Mouse (Mus musculus): ENCODE measurements around the gene Smarcc2. TPM values are rescaled to one million over a fixed set of nuclear protein-coding genes. Genes with fewer than 3 reads are reported as not detected.

Smarcc2 gene
- 59.0 and 59.7 TPM in 2 replicates for polyA plus RNA-seq (2014; fragmentation: Nextera tagmentation; extraction: Ambion mirVana)

GRCm38 (mm10) chr10:128458719-128459408 is at the start of gene Smarcc2:
Gene Smarcc2 (plus strand): TSS chr10:128459248.
- peak; percentile 81 for ATAC-seq (replicated peaks; ENCODE audit: low FRiP score)
- peak within 1 kb of the TSS; percentile 98 for H3K27ac ChIP-seq (ENCODE audit: low read depth, low read length)
- H3K9ac ChIP-seq (ENCODE audit: low read depth, low read length): peak within 1 kb of the TSS; percentile 88
- peak within 1 kb of the TSS; percentile 97 for H3K4me3 ChIP-seq (ENCODE audit: low read depth, low read length)
- peak within 1 kb of the TSS; percentile 76 for H3K4me2 ChIP-seq
- no peaks in the 10 kb centered on the region for H3K27me3 ChIP-seq (replicated peaks; ENCODE audit: control insufficient read depth, insufficient read depth, low read length)
- under 1% methylated on average over 79 of the region's 86 CpGs for WGBS
- no peaks in the 10 kb centered on the region for H3K9me3 ChIP-seq (ENCODE audit: control insufficient read depth, low read length)
- peaks cover 12% of the 10 kb centered on the region; the same call in 1 of the 2 replicates for H3K4me1 ChIP-seq (replicated peaks; ENCODE audit: control insufficient read depth, insufficient read depth, low read length)
- peak; percentile 83 for DNase-seq (ENCODE audit: low spot score)
- peaks cover 10% of the 10 kb centered on the region for H3K36me3 ChIP-seq (ENCODE audit: control insufficient read depth, insufficient read depth, low read length)

GRCm38 (mm10) chr10:128409692-128410559 is 49.1 kb upstream of the Smarcc2 start:
- peaks cover 34% of the 10 kb centered on the region for H3K4me1 ChIP-seq (replicated peaks; ENCODE audit: control insufficient read depth, insufficient read depth, low read length)
- peak; percentile 86 for ATAC-seq (replicated peaks; ENCODE audit: low FRiP score)

GRCm38 (mm10) chr10:128410560-128410845 is 48.5 kb upstream of the Smarcc2 start:
- Histone ChIP-seq H3K9ac (ENCODE audit: low read depth, low read length) (peak overlapping the region; percentile 90), H3K27me3 (replicated peaks; ENCODE audit: control insufficient read depth, insufficient read depth, low read length) (no peaks in the 10 kb centered on the region), H3K36me3 (ENCODE audit: control insufficient read depth, insufficient read depth, low read length) (peaks cover 14% of the 10 kb centered on the region; the same call in 1 of the 2 replicates), H3K4me3 (ENCODE audit: low read depth, low read length) (peak overlapping the region; percentile 79), H3K4me1 (replicated peaks; ENCODE audit: control insufficient read depth, insufficient read depth, low read length) (peaks cover 34% of the 10 kb centered on the region), H3K9me3 (ENCODE audit: control insufficient read depth, low read length) (no peaks in the 10 kb centered on the region), H3K4me2 (peak overlapping the region; percentile 100), H3K27ac (ENCODE audit: low read depth, low read length) (peak overlapping the region; percentile 91)
- no peak for DNase-seq (ENCODE audit: low spot score)
- ATAC-seq (replicated peaks; ENCODE audit: low FRiP score): no peak
- 23% methylated on average over 4 of the region's 4 CpGs for WGBS

More at GRCm38 (mm10) chr10:128409692-128410559, 49.1 kb upstream of the Smarcc2 start:
- no peaks in the 10 kb centered on the region for H3K9me3 ChIP-seq (ENCODE audit: control insufficient read depth, low read length)
- H3K9ac ChIP-seq (ENCODE audit: low read depth, low read length): peak overlapping the region; percentile 90
- 7% methylated on average over 36 of the region's 36 CpGs for WGBS
- peaks cover 11% of the 10 kb centered on the region; the same call in 1 of the 2 replicates for H3K36me3 ChIP-seq (ENCODE audit: control insufficient read depth, insufficient read depth, low read length)
- peak overlapping the region; percentile 79 for H3K4me3 ChIP-seq (ENCODE audit: low read depth, low read length)
- peak overlapping the region; percentile 91 for H3K27ac ChIP-seq (ENCODE audit: low read depth, low read length)
- H3K27me3 ChIP-seq (replicated peaks; ENCODE audit: control insufficient read depth, insufficient read depth, low read length): no peaks in the 10 kb centered on the region
- peak overlapping the region; percentile 100 for H3K4me2 ChIP-seq
- DNase-seq (ENCODE audit: low spot score): peak; percentile 91

GRCm38 (mm10) chr10:128411211-128412054 is 47.6 kb upstream of the Smarcc2 start, which contains the start of the genes Nabp2 and Rnf41:
Gene Nabp2 (minus strand): TSS chr10:128411492.
Gene Rnf41 (plus strand): TSS chr10:128411657.
- WGBS: under 1% methylated on average over 50 of the region's 50 CpGs
- H3K9ac ChIP-seq (ENCODE audit: low read depth, low read length): peak within 1 kb of the TSS; percentile 90
- peaks cover 9% of the 10 kb centered on the region; the same call in 1 of the 2 replicates for H3K36me3 ChIP-seq (ENCODE audit: control insufficient read depth, insufficient read depth, low read length)
- peak; percentile 87 for ATAC-seq (replicated peaks; ENCODE audit: low FRiP score)
- no peaks in the 10 kb centered on the region for H3K27me3 ChIP-seq (replicated peaks; ENCODE audit: control insufficient read depth, insufficient read depth, low read length)
- peaks cover 34% of the 10 kb centered on the region for H3K4me1 ChIP-seq (replicated peaks; ENCODE audit: control insufficient read depth, insufficient read depth, low read length)
- H3K4me3 ChIP-seq (ENCODE audit: low read depth, low read length): peak within 1 kb of the TSS; percentile 79
- no peaks in the 10 kb centered on the region for H3K9me3 ChIP-seq (ENCODE audit: control insufficient read depth, low read length)
- peak; percentile 98 for DNase-seq (ENCODE audit: low spot score)
- peak within 1 kb of the TSS; percentile 91 for H3K27ac ChIP-seq (ENCODE audit: low read depth, low read length)
- H3K4me2 ChIP-seq: peak within 1 kb of the TSS; percentile 100

GRCm38 (mm10) chr10:128412055-128412381 is 47.0 kb upstream of the Smarcc2 start:
- 1% methylated on average over 14 of the region's 14 CpGs for WGBS
- peaks cover 15% of the 10 kb centered on the region; the same call in 1 of the 2 replicates for H3K36me3 ChIP-seq (ENCODE audit: control insufficient read depth, insufficient read depth, low read length)
- ATAC-seq (replicated peaks; ENCODE audit: low FRiP score): no peak

GRCm38 (mm10) chr10:128412558-128412957 is 46.5 kb upstream of the Smarcc2 start:
- peaks cover 34% of the 10 kb centered on the region for H3K4me1 ChIP-seq (replicated peaks; ENCODE audit: control insufficient read depth, insufficient read depth, low read length)
- ATAC-seq (replicated peaks; ENCODE audit: low FRiP score) (no peak), DNase-seq (ENCODE audit: low spot score) (no peak)
- H3K27me3 ChIP-seq (replicated peaks; ENCODE audit: control insufficient read depth, insufficient read depth, low read length): no peaks in the 10 kb centered on the region
- H3K27ac ChIP-seq (ENCODE audit: low read depth, low read length): no peak overlapping the region
- WGBS: 26% methylated on average over 1 of the region's 1 CpGs
- peaks cover 18% of the 10 kb centered on the region; the same call in 1 of the 2 replicates for H3K36me3 ChIP-seq (ENCODE audit: control insufficient read depth, insufficient read depth, low read length)
- H3K4me2 ChIP-seq: peak overlapping the region; percentile 100
- H3K9ac ChIP-seq (ENCODE audit: low read depth, low read length): peak overlapping the region; percentile 90
- no peaks in the 10 kb centered on the region for H3K9me3 ChIP-seq (ENCODE audit: control insufficient read depth, low read length)
- peak overlapping the region; percentile 79 for H3K4me3 ChIP-seq (ENCODE audit: low read depth, low read length)

More at GRCm38 (mm10) chr10:128412055-128412381, 47.0 kb upstream of the Smarcc2 start:
- Histone ChIP-seq H3K4me3 (ENCODE audit: low read depth, low read length) (peak overlapping the region; percentile 79), H3K9ac (ENCODE audit: low read depth, low read length) (peak overlapping the region; percentile 90), H3K4me2 (peak overlapping the region; percentile 100), H3K4me1 (replicated peaks; ENCODE audit: control insufficient read depth, insufficient read depth, low read length) (peaks cover 34% of the 10 kb centered on the region), H3K27ac (ENCODE audit: low read depth, low read length) (peak overlapping the region; percentile 91), H3K9me3 (ENCODE audit: control insufficient read depth, low read length) (no peaks in the 10 kb centered on the region), H3K27me3 (replicated peaks; ENCODE audit: control insufficient read depth, insufficient read depth, low read length) (no peaks in the 10 kb centered on the region)
- no peak for DNase-seq (ENCODE audit: low spot score)

- DNase-seq (ENCODE audit: low spot score) (no peak), ATAC-seq (replicated peaks; ENCODE audit: low FRiP score) (no peak)
- H3K9me3 ChIP-seq (ENCODE audit: control insufficient read depth, low read length): no peaks in the 10 kb centered on the region
- H3K27me3 ChIP-seq (replicated peaks; ENCODE audit: control insufficient read depth, insufficient read depth, low read length): no peaks in the 10 kb centered on the region
- peaks cover 34% of the 10 kb centered on the region for H3K4me1 ChIP-seq (replicated peaks; ENCODE audit: control insufficient read depth, insufficient read depth, low read length)
- whole genome bisulfite sequencing: 71% methylated on average over 1 of the region's 1 CpGs
- H3K27ac ChIP-seq (ENCODE audit: low read depth, low read length): no peak overlapping the region
- peak overlapping the region; percentile 79 for H3K4me3 ChIP-seq (ENCODE audit: low read depth, low read length)
- H3K9ac ChIP-seq (ENCODE audit: low read depth, low read length): no peak overlapping the region
- peaks cover 15% of the 10 kb centered on the region; the same call in 1 of the 2 replicates for H3K36me3 ChIP-seq (ENCODE audit: control insufficient read depth, insufficient read depth, low read length)
- peak overlapping the region; percentile 100 for H3K4me2 ChIP-seq
Measured at GRCm38 (mm10) chr10:128413076-128413475, 46.0 kb upstream of the Smarcc2 start.

- Histone ChIP-seq H3K9ac (ENCODE audit: low read depth, low read length) (no peak overlapping the region), H3K27ac (ENCODE audit: low read depth, low read length) (no peak overlapping the region), H3K27me3 (replicated peaks; ENCODE audit: control insufficient read depth, insufficient read depth, low read length) (no peaks in the 10 kb centered on the region), H3K4me2 (no peak overlapping the region), H3K9me3 (ENCODE audit: control insufficient read depth, low read length) (no peaks in the 10 kb centered on the region), H3K4me1 (replicated peaks; ENCODE audit: control insufficient read depth, insufficient read depth, low read length) (peaks cover 26% of the 10 kb centered on the region), H3K36me3 (ENCODE audit: control insufficient read depth, insufficient read depth, low read length) (peaks cover 15% of the 10 kb centered on the region; the same call in 1 of the 2 replicates), H3K4me3 (ENCODE audit: low read depth, low read length) (no peak overlapping the region)
- DNase-seq (ENCODE audit: low spot score) (no peak), ATAC-seq (replicated peaks; ENCODE audit: low FRiP score) (no peak)
- 85% methylated on average over 5 of the region's 5 CpGs for WGBS
Measured at GRCm38 (mm10) chr10:128414848-128415247, 44.2 kb upstream of the Smarcc2 start.

Measured in liver, embryonic 11.5 days (tissue).